Mouse (Mus musculus): ENCODE results near the gene Rbl1. TPM values are rescaled to one million over a fixed set of nuclear protein-coding genes. Genes with fewer than 3 reads are reported as not detected.
"Not testable (repeated sequence)": the region's sequence is repeated elsewhere in the genome, so short reads cannot be mapped to it uniquely, and the experiment has no call there.

Gene Rbl1
- polyA plus RNA-seq, 1 experiment from 2014 or later: 17.3 TPM

- H3K4me2 ChIP-seq (replicated peaks): no peak overlapping the region
- H3K36me3 ChIP-seq: peaks cover 52% of the 10 kb centered on the region
- no peak overlapping the region for H3K4me3 ChIP-seq
- no peaks in the 10 kb centered on the region for H3K9me3 ChIP-seq
- WGBS: 94% methylated on average over 12 of the region's 12 CpGs
- ATAC-seq (ENCODE audit: low FRiP score, low read depth): no peak
- H3K27me3 ChIP-seq (replicated peaks): no peaks in the 10 kb centered on the region
- no peak overlapping the region for H3K9ac ChIP-seq
- no peak overlapping the region for H3K27ac ChIP-seq
- no peaks in the 10 kb centered on the region for H3K4me1 ChIP-seq
These were observed 37.8 kb downstream of the Rbl1 start for GRCm38 (mm10) chr2:157166371-157167080.

GRCm38 (mm10) chr2:157165312-157166224 lies 38.8 kb downstream of the Rbl1 start:
- not testable (repeated sequence) for ATAC-seq (ENCODE audit: low FRiP score, low read depth)

GRCm38 (mm10) chr2:157164101-157164500 lies 40.2 kb downstream of the Rbl1 start:
- H3K4me2 ChIP-seq (replicated peaks): no peak overlapping the region
- H3K36me3 ChIP-seq: peaks cover 66% of the 10 kb centered on the region
- no peak overlapping the region for H3K9ac ChIP-seq
- H3K27me3 ChIP-seq (replicated peaks): no peaks in the 10 kb centered on the region
- H3K9me3 ChIP-seq: no peaks in the 10 kb centered on the region
- no peak overlapping the region for H3K4me3 ChIP-seq
- ATAC-seq (ENCODE audit: low FRiP score, low read depth): no peak
- 88% methylated on average over 2 of the region's 2 CpGs for WGBS
- no peak overlapping the region for H3K27ac ChIP-seq
- H3K4me1 ChIP-seq: no peaks in the 10 kb centered on the region

More at GRCm38 (mm10) chr2:157165312-157166224, 38.8 kb downstream of the Rbl1 start:
- not testable (repeated sequence) for H3K27ac ChIP-seq; H3K4me2 ChIP-seq (replicated peaks); H3K9me3 ChIP-seq; H3K27me3 ChIP-seq (replicated peaks); H3K4me1 ChIP-seq; H3K4me3 ChIP-seq; H3K9ac ChIP-seq
- peaks cover 58% of the 10 kb centered on the region for H3K36me3 ChIP-seq

GRCm38 (mm10) chr2:157156079-157156478 lies 48.3 kb downstream of the Rbl1 start:
- Histone ChIP-seq H3K4me2 (replicated peaks) (no peak overlapping the region), H3K27ac (no peak overlapping the region), H3K4me3 (no peak overlapping the region), H3K9ac (no peak overlapping the region), H3K9me3 (no peaks in the 10 kb centered on the region), H3K4me1 (no peaks in the 10 kb centered on the region), H3K36me3 (peaks cover 64% of the 10 kb centered on the region), H3K27me3 (replicated peaks) (no peaks in the 10 kb centered on the region)
- WGBS: 93% methylated on average over 1 of the region's 1 CpGs
- ATAC-seq (ENCODE audit: low FRiP score, low read depth): no peak

- peaks cover 65% of the 10 kb centered on the region for H3K36me3 ChIP-seq
- 90% methylated on average over 2 of the region's 2 CpGs for WGBS
- no peaks in the 10 kb centered on the region for H3K27me3 ChIP-seq (replicated peaks)
- no peak overlapping the region for H3K9ac ChIP-seq
- no peak overlapping the region for H3K4me2 ChIP-seq (replicated peaks)
- no peak overlapping the region for H3K4me3 ChIP-seq
- no peak for ATAC-seq (ENCODE audit: low FRiP score, low read depth)
- H3K4me1 ChIP-seq: no peaks in the 10 kb centered on the region
- H3K9me3 ChIP-seq: no peaks in the 10 kb centered on the region
- no peak overlapping the region for H3K27ac ChIP-seq
These were observed 51.1 kb downstream of the Rbl1 start for GRCm38 (mm10) chr2:157153235-157153634.

- WGBS: 94% methylated on average over 5 of the region's 5 CpGs
- Histone ChIP-seq H3K4me2 (replicated peaks) (no peak overlapping the region), H3K27ac (no peak overlapping the region), H3K9me3 (no peaks in the 10 kb centered on the region), H3K36me3 (peaks cover 52% of the 10 kb centered on the region), H3K9ac (no peak overlapping the region), H3K27me3 (replicated peaks) (no peaks in the 10 kb centered on the region), H3K4me3 (no peak overlapping the region), H3K4me1 (no peaks in the 10 kb centered on the region)
- no peak for ATAC-seq (ENCODE audit: low FRiP score, low read depth)
These were observed 55.9 kb downstream of the Rbl1 start for GRCm38 (mm10) chr2:157148417-157148816.

- no peaks in the 10 kb centered on the region for H3K27me3 ChIP-seq (replicated peaks)
- H3K4me3 ChIP-seq: no peak overlapping the region
- H3K27ac ChIP-seq: no peak overlapping the region
- 94% methylated on average over 9 of the region's 9 CpGs for whole genome bisulfite sequencing
- ATAC-seq (ENCODE audit: low FRiP score, low read depth): no peak
- peaks cover 48% of the 10 kb centered on the region for H3K36me3 ChIP-seq
- no peak overlapping the region for H3K9ac ChIP-seq
- no peaks in the 10 kb centered on the region for H3K9me3 ChIP-seq
- no peaks in the 10 kb centered on the region for H3K4me1 ChIP-seq
- no peak overlapping the region for H3K4me2 ChIP-seq (replicated peaks)
These were observed 56.8 kb downstream of the Rbl1 start for GRCm38 (mm10) chr2:157147397-157148020.

DNA sequence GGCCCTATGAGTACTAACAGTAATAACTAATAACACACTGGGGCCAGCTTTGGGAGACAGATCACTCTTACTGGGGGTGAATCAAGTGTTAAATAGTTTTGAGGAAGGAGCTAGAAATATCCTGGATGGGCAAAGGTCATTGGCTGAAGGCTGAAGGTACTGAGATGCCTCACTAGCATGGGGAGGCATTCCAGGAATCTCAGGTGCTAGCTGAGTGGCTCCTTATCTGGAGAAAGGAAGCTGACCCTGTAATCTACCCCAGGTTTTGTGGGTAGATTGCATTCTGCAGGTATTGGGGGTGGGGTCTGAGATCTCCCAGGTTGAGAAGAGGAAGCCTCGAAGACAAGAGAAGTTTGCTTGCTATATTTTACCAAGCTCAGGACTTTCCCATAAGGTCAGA lies 59.2 kb downstream of the Rbl1 start:
- 83% methylated on average over 1 of the region's 1 CpGs for WGBS
- no peaks in the 10 kb centered on the region for H3K27me3 ChIP-seq (replicated peaks)
- H3K9me3 ChIP-seq: 0 out of 2 replicates have a peak, but pooled peaks cover 4% of the 10 kb centered on the region
- H3K4me1 ChIP-seq: no peaks in the 10 kb centered on the region
- no peak overlapping the region for H3K27ac ChIP-seq
- H3K36me3 ChIP-seq: peaks cover 34% of the 10 kb centered on the region
- H3K4me3 ChIP-seq: no peak overlapping the region
- no peak overlapping the region for H3K4me2 ChIP-seq (replicated peaks)
- no peak for ATAC-seq (ENCODE audit: low FRiP score, low read depth)
- no peak overlapping the region for H3K9ac ChIP-seq

DNA sequence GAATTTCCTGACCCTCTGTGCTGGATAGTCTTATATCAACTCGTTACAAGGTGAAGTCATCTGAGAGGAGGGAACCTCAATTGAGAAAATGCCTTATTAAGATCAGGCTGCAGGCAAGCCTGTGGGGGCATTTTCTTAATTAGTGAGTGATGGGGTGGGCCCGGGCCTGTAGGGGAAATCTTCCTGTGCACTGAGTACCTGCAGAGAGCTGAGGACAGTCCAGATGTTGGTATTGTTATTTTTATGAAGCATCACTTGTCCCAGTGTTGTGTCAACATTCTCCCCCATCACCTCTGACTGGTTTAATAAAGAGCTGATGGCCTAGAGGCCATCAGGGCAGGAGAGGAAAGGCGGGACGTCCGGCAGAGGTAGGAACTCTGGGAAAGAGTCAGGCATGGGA lies 60.2 kb downstream of the Rbl1 start:
- Histone ChIP-seq H3K36me3 (peaks cover 23% of the 10 kb centered on the region), H3K4me2 (replicated peaks) (no peak overlapping the region), H3K9ac (no peak overlapping the region), H3K4me1 (no peaks in the 10 kb centered on the region), H3K27me3 (replicated peaks) (no peaks in the 10 kb centered on the region), H3K27ac (no peak overlapping the region), H3K4me3 (no peak overlapping the region), H3K9me3 (peaks cover 4% of the 10 kb centered on the region; the same call in 1 of the 2 replicates)
- ATAC-seq (ENCODE audit: low FRiP score, low read depth): no peak
- 83% methylated on average over 5 of the region's 5 CpGs for WGBS

GRCm38 (mm10) chr2:157141962-157142361 lies 62.4 kb downstream of the Rbl1 start:
- peaks cover 9% of the 10 kb centered on the region; the same call in 1 of the 2 replicates for H3K36me3 ChIP-seq
- H3K4me1 ChIP-seq: no peaks in the 10 kb centered on the region
- no peak overlapping the region for H3K4me2 ChIP-seq (replicated peaks)
- 82% methylated on average over 4 of the region's 4 CpGs for WGBS
- peaks cover 4% of the 10 kb centered on the region; the same call in 1 of the 2 replicates for H3K9me3 ChIP-seq
- H3K4me3 ChIP-seq: no peak overlapping the region
- no peak overlapping the region for H3K9ac ChIP-seq
- H3K27ac ChIP-seq: no peak overlapping the region
- no peaks in the 10 kb centered on the region for H3K27me3 ChIP-seq (replicated peaks)
- ATAC-seq (ENCODE audit: low FRiP score, low read depth): no peak

DNA sequence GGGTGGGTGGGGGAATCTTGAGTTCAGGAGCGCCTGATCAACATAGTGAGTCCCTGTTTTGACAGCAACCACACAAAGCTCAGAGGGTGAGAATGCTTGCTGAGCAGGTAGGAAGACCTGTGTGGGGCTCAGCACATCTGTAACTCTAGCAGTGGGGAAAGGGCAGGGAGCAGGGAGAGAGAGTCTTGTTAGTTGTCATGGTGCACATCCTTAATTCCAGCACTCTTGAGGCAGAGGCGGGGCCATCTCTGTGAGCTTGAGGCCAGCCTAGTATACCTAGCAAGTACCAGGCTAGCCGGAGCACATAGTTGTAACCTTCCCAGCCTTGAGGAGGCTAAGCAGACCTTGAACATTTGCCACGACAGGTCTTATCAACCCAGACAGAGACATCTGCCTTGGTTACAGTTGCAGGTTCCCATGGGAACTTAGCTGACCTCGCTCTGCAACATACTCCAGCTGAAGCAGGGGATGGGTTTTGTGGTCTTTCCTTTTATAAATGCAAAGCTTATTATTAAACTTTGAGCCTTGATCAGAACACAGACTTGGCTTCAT lies 65.0 kb downstream of the Rbl1 start:
- no peaks in the 10 kb centered on the region for H3K4me1 ChIP-seq
- H3K4me3 ChIP-seq: no peak overlapping the region
- no peak for ATAC-seq (ENCODE audit: low FRiP score, low read depth)
- no peaks in the 10 kb centered on the region for H3K36me3 ChIP-seq
- 92% methylated on average over 5 of the region's 5 CpGs for WGBS
- H3K9me3 ChIP-seq: peaks cover 4% of the 10 kb centered on the region; the same call in 1 of the 2 replicates
- no peak overlapping the region for H3K27ac ChIP-seq
- H3K27me3 ChIP-seq (replicated peaks): no peaks in the 10 kb centered on the region
- H3K4me2 ChIP-seq (replicated peaks): no peak overlapping the region
- no peak overlapping the region for H3K9ac ChIP-seq

DNA sequence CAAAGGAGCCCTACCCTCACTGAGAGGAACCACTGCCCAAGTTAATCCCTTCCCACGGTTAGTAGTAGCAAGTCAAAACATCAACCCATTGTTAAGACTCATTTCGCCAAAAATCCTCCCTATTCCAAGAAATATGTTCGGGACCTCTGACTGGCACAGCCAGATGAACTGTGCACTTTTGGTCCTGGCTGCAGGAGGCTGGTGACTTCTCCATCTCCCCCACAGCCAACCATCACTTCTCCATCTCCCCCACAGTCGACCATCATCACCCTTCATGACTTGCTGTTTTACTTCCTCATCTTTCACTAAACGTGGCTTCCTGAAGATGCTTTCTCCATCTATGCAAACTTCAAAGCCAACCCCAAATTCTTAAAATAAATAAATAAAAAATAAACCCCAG lies 65.5 kb downstream of the Rbl1 start:
- Histone ChIP-seq H3K9ac (no peak overlapping the region), H3K27ac (no peak overlapping the region), H3K9me3 (peaks cover 4% of the 10 kb centered on the region; the same call in 1 of the 2 replicates), H3K4me3 (no peak overlapping the region), H3K4me1 (no peaks in the 10 kb centered on the region), H3K27me3 (replicated peaks) (no peaks in the 10 kb centered on the region), H3K36me3 (no peaks in the 10 kb centered on the region), H3K4me2 (replicated peaks) (no peak overlapping the region)
- no peak for ATAC-seq (ENCODE audit: low FRiP score, low read depth)
- WGBS: 87% methylated on average over 5 of the region's 5 CpGs

Measured in neural tube, embryonic 12.5 days (tissue).